Mouse (Mus musculus) liver, embryonic 14.5 days (tissue): ENCODE results near the gene Phpt1. TPM values are rescaled to one million over a fixed set of nuclear protein-coding genes. Genes with fewer than 3 reads are reported as not detected.

Source experiments
- ATAC-seq: fragments of 200-750 bp; cut with Nextera tagmentation; 2 replicates; pipeline ENCODE4 v1.8.0; 2017; ENCODE audit warnings: moderate number of reproducible peaks, mild to moderate bottlenecking, moderate library complexity; ENCODE audit not compliant: insufficient read depth
- DNase-seq, 3 experiments: peaks; one replicate each; pipeline ENCODE4 v3.0.0-alpha.2; 2012 to 2013; ENCODE audit warnings: low read depth in 3 of 3, low spot score in 3 of 3
- H3K27ac ChIP-seq: fragments of 300-500 bp; sonication (generic); 2 replicates; pipeline ENCODE4 v1.5.1; 2014; ENCODE audit warnings: moderate library complexity, mild to moderate bottlenecking, control low read depth, inconsistent platforms
- H3K27me3 ChIP-seq: fragments of 300-500 bp; sonication (generic); 2 replicates; pipeline ENCODE4 v1.6.1; 2014; ENCODE audit warnings: mild to moderate bottlenecking, low read length, moderate library complexity; ENCODE audit not compliant: control insufficient read depth, insufficient read depth
- H3K36me3 ChIP-seq: fragments of 300-500 bp; sonication (generic); replicated peaks from 2 replicates; pipeline ENCODE4 v1.6.1; 2014; ENCODE audit warnings: low read depth; ENCODE audit not compliant: control insufficient read depth, insufficient read depth
- H3K4me1 ChIP-seq, 2 experiments: fragments of 200-500 bp in 1 of 2; fragments of 300-500 bp in 1 of 2; sonication (generic) in 1 of 2; replicated peaks; 2 replicates each; pipeline ENCODE4 v1.6.1; 2012 to 2014; ENCODE audit warnings: antibody characterized with exemption in 1 of 2, inconsistent platforms in 1 of 2, low read length in 1 of 2; ENCODE audit not compliant: control insufficient read depth in 2 of 2, insufficient read depth in 2 of 2
- H3K4me2 ChIP-seq: fragments of 300-500 bp; sonication (generic); 2 replicates; pipeline ENCODE4 v1.6.1; 2014; ENCODE audit warnings: low read depth, mild to moderate bottlenecking, control low read depth, moderate library complexity
- H3K4me3 ChIP-seq, 2 experiments: fragments of 200-500 bp in 1 of 2; fragments of 300-500 bp in 1 of 2; sonication (generic) in 1 of 2; 2 replicates each; pipeline ENCODE4 v1.5.1; 2012 to 2014; ENCODE audit warnings: low read depth in 2 of 2, low read length in 2 of 2, mild to moderate bottlenecking in 2 of 2, control low read depth in 1 of 2, inconsistent platforms in 1 of 2, moderate library complexity in 1 of 2; ENCODE audit not compliant: insufficient read depth in 1 of 2
- H3K9ac ChIP-seq: fragments of 300-500 bp; sonication (generic); replicated peaks from 2 replicates; pipeline ENCODE4 v1.6.1; 2014; ENCODE audit warnings: mild to moderate bottlenecking, control low read depth, moderate library complexity
- H3K9me3 ChIP-seq: fragments of 300-500 bp; sonication (generic); 2 replicates; pipeline ENCODE4 v1.6.1; 2016; ENCODE audit warnings: low read length, mixed read lengths; ENCODE audit not compliant: control insufficient read depth
- CTCF ChIP-seq: IDR thresholded peaks from 2 replicates; pipeline ENCODE4 v1.5.1; 2016; ENCODE audit warnings: antibody characterized with exemption, low read depth, control low read depth
- EP300 ChIP-seq: IDR thresholded peaks from 2 replicates; pipeline ENCODE4 v1.6.1; 2016; ENCODE audit warnings: antibody characterized with exemption, low read depth
- WGBS: fragments of 180-500 bp; shearing (Covaris S2); extraction: QIAGEN DNeasy Blood & Tissue Kit; methylation state at CpG from one replicate; pipeline ENCODE4 v1.1.7; 2014; ENCODE audit not compliant: insufficient replicate concordance; 5-methylcytosine and 5-hydroxymethylcytosine counted together
- polyA plus RNA-seq, 2 experiments: library from polyadenylated mRNA; depleted of rRNA in 1 of 2; stranded (reverse) in 1 of 2; unstranded in 1 of 2; fragments of >200 nt; fragmentation: Nextera tagmentation in 1 of 2; extraction: Ambion mirVana in 1 of 2; gene quantifications; 2 replicates each; pipeline versions ENCODE4 v1.2.1 to v1.2.3; 2012 to 2014

Phpt1 gene
- polyA plus RNA-seq, 2 experiments: 31.4 to 44.9 TPM

DNA sequence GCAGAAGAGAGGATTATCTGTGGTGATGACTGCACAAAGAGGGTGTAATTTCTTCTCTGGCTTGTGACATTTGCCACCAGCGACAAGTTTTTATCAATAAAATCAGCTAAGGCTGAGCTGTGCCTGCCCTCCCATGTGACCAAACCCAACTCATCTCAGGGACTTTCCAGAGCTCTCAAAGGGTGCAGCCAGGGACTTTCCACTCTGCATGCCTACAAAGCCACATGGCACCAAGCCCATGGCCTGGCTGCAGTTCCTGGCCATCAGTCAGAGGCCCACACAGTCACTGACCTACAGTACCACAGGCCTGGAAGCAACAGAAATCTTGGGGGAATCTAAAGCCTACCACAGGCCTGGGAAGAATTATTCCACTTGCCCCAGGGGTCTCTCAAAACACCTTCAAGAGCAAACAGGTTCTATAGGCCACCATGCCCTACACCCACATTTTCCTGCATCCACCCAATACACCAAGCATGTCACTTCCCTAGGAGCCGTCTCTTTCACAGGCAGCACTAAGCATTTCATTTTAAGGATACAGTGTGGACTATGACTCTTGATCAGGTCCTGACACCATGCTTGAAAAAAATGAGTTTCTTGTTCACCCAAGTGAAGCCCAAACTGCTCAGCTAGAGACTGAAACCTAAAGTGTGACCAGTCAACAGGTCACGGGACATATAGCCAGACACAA is 40.7 kb downstream of the Phpt1 start:
- H3K27me3 ChIP-seq: no peaks in the 10 kb centered on the region
- H3K4me3 ChIP-seq: no peak overlapping the region
- ATAC-seq: no peak
- no peaks in the 10 kb centered on the region for H3K9me3 ChIP-seq
- H3K36me3 ChIP-seq: peaks cover 24% of the 10 kb centered on the region
- no peak overlapping the region for H3K9ac ChIP-seq
- no peak overlapping the region for H3K27ac ChIP-seq
- whole genome bisulfite sequencing: 61% methylated on average over 3 of the region's 3 CpGs
- TF ChIP-seq CTCF (no peak), EP300 (no peak)
- H3K4me2 ChIP-seq: no peak overlapping the region
- 0 out of 4 replicates have a peak, but pooled peaks cover 0 to 2% of the 10 kb centered on the region in 2 experiments for H3K4me1 ChIP-seq
- peak in 1 of 3 experiments; percentile 48 for DNase-seq

GRCm38 (mm10) chr2:25533707-25534106 is 41.3 kb downstream of the Phpt1 start:
- 93% methylated on average over 2 of the region's 2 CpGs for WGBS
- no peak for TF ChIP-seq CTCF
- no peak for TF ChIP-seq EP300
- Histone ChIP-seq H3K27ac (no peak overlapping the region), H3K9ac (no peak overlapping the region), H3K36me3 (peaks cover 30% of the 10 kb centered on the region), H3K4me3 (no peak overlapping the region), H3K4me1 (0 out of 4 replicates have a peak, but pooled peaks cover 0 to 2% of the 10 kb centered on the region in 2 experiments), H3K27me3 (no peaks in the 10 kb centered on the region), H3K4me2 (no peak overlapping the region), H3K9me3 (no peaks in the 10 kb centered on the region)
- DNase-seq: no peak
- ATAC-seq: no peak

DNA sequence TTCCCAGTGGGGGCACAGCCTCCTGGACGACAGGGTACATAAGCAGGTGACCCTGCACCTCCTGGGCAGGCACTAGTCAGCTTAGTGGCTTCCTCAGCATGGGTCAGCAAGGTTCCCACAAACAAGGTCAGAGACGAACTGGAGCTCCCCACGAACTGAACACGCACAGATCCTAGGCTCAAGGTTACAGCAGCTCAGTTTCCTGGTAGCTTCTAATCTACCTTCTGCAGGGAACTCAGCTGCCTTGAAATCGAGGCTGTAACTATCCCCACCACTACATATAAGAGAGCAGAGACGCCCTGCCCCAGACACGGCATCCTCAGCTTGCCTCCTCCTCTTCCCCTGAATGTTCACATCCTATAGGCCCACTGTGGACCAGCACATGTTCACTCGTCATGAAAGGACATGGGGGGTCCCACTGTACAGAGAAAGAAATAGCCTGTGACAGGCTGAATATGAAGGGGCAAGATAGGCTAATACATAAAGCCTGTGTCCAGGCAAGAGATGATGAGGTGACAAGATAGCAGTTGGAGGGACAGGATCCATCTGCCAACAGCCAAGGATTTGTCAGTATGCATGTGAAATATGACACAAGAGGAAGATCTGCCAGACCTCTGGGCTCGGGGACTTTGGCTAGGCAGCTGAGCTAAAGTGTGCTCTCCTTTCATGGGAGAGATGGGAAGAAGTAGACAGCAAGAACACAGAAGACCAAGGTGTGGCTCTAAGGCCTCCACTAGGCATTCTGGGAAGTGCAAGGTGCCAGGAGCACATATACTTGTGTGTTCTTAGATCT is 48.3 kb downstream of the Phpt1 start:
- no peak overlapping the region for H3K4me3 ChIP-seq
- H3K4me2 ChIP-seq: no peak overlapping the region
- no peaks in the 10 kb centered on the region for H3K9me3 ChIP-seq
- ATAC-seq: no peak
- no peak overlapping the region for H3K27ac ChIP-seq
- H3K36me3 ChIP-seq: peaks cover 68% of the 10 kb centered on the region
- no peak overlapping the region for H3K9ac ChIP-seq
- no peaks in the 10 kb centered on the region for H3K27me3 ChIP-seq
- TF ChIP-seq CTCF (no peak), EP300 (no peak)
- H3K4me1 ChIP-seq: no peaks in the 10 kb centered on the region
- no peak for DNase-seq
- WGBS: 73% methylated on average over 9 of the region's 9 CpGs

Other genes with a start within 250 kb of the Phpt1 start
Only the 30 nearest of the 34 such genes appear.
- gene Uap1l1, start 209.5 kb downstream of the Phpt1 start, polyA plus RNA-seq (2012; rRNA removed): 2.9 and 3.8 TPM in 2 replicates
- 9.3 and 14.1 TPM in 2 replicates for gene Uap1l1, start 209.5 kb downstream of the Phpt1 start, polyA plus RNA-seq (2014; fragmentation: Nextera tagmentation; extraction: Ambion mirVana)
- 20.1 and 21.5 TPM in 2 replicates for gene Sapcd2, start 202.9 kb downstream of the Phpt1 start, polyA plus RNA-seq (2012; rRNA removed)
- 17.9 and 20.5 TPM in 2 replicates for gene Sapcd2, start 202.9 kb downstream of the Phpt1 start, polyA plus RNA-seq (2014; fragmentation: Nextera tagmentation; extraction: Ambion mirVana)
- gene Entpd2, start 179.3 kb downstream of the Phpt1 start, polyA plus RNA-seq (2012; rRNA removed): 0.18 and 0.30 TPM in 2 replicates
- gene Entpd2, start 179.3 kb downstream of the Phpt1 start, polyA plus RNA-seq (2014; fragmentation: Nextera tagmentation; extraction: Ambion mirVana): 0.23 TPM in 1 of 2 replicates, not detected in the other
- 3.4 and 3.9 TPM in 2 replicates for gene Npdc1, start 175.9 kb downstream of the Phpt1 start, polyA plus RNA-seq (2012; rRNA removed)
- gene Npdc1, start 175.9 kb downstream of the Phpt1 start, polyA plus RNA-seq (2014; fragmentation: Nextera tagmentation; extraction: Ambion mirVana): 2.4 and 2.7 TPM in 2 replicates
- gene Fut7, start 152.0 kb downstream of the Phpt1 start, polyA plus RNA-seq (2012; rRNA removed): 0.55 and 0.58 TPM in 2 replicates
- gene Fut7, start 152.0 kb downstream of the Phpt1 start, polyA plus RNA-seq (2014; fragmentation: Nextera tagmentation; extraction: Ambion mirVana): 0.34 and 0.90 TPM in 2 replicates
- 2.4 and 2.5 TPM in 2 replicates for gene Abca2, start 146.5 kb downstream of the Phpt1 start, polyA plus RNA-seq (2012; rRNA removed)
- 0.91 and 1.1 TPM in 2 replicates for gene Abca2, start 146.5 kb downstream of the Phpt1 start, polyA plus RNA-seq (2014; fragmentation: Nextera tagmentation; extraction: Ambion mirVana)
- 0.08 and 0.32 TPM in 2 replicates for gene Clic3, start 118.4 kb downstream of the Phpt1 start, polyA plus RNA-seq (2012; rRNA removed)
- gene Clic3, start 118.4 kb downstream of the Phpt1 start, polyA plus RNA-seq (2014; fragmentation: Nextera tagmentation; extraction: Ambion mirVana): 0.18 and 0.27 TPM in 2 replicates
- gene Paxx, start 114.1 kb downstream of the Phpt1 start, polyA plus RNA-seq (2012; rRNA removed): 7.9 and 9.2 TPM in 2 replicates
- 6.3 and 7.3 TPM in 2 replicates for gene Paxx, start 114.1 kb downstream of the Phpt1 start, polyA plus RNA-seq (2014; fragmentation: Nextera tagmentation; extraction: Ambion mirVana)
- 0.47 and 0.96 TPM in 2 replicates for gene Ptgds, start 105.2 kb downstream of the Phpt1 start, polyA plus RNA-seq (2012; rRNA removed)
- gene Ptgds, start 105.2 kb downstream of the Phpt1 start, polyA plus RNA-seq (2014; fragmentation: Nextera tagmentation; extraction: Ambion mirVana): 0.17 TPM in 1 of 2 replicates, not detected in the other
- gene Lcn12, start 81.3 kb downstream of the Phpt1 start, polyA plus RNA-seq (2012; rRNA removed): not detected in 2 replicates
- not detected in 2 replicates for gene Lcn12, start 81.3 kb downstream of the Phpt1 start, polyA plus RNA-seq (2014; fragmentation: Nextera tagmentation; extraction: Ambion mirVana)
- 6.2 and 8.1 TPM in 2 replicates for gene Fbxw5, start 74.5 kb downstream of the Phpt1 start, polyA plus RNA-seq (2012; rRNA removed)
- 18.3 and 20.4 TPM in 2 replicates for gene Fbxw5, start 74.5 kb downstream of the Phpt1 start, polyA plus RNA-seq (2014; fragmentation: Nextera tagmentation; extraction: Ambion mirVana)
- gene C8g, start 73.5 kb downstream of the Phpt1 start, polyA plus RNA-seq (2012; rRNA removed): 26.7 and 31.2 TPM in 2 replicates
- gene C8g, start 73.5 kb downstream of the Phpt1 start, polyA plus RNA-seq (2014; fragmentation: Nextera tagmentation; extraction: Ambion mirVana): 53.1 and 57.9 TPM in 2 replicates
- gene Traf2, start 28.3 kb downstream of the Phpt1 start, polyA plus RNA-seq (2012; rRNA removed): 5.2 and 5.9 TPM in 2 replicates
- gene Traf2, start 28.3 kb downstream of the Phpt1 start, polyA plus RNA-seq (2014; fragmentation: Nextera tagmentation; extraction: Ambion mirVana): 12.3 and 14.4 TPM in 2 replicates
- 86.5 and 104 TPM in 2 replicates for gene Edf1, start 17.4 kb downstream of the Phpt1 start, polyA plus RNA-seq (2012; rRNA removed)
- 192 and 203 TPM in 2 replicates for gene Edf1, start 17.4 kb downstream of the Phpt1 start, polyA plus RNA-seq (2014; fragmentation: Nextera tagmentation; extraction: Ambion mirVana)
- 1.6 and 9.7 TPM in 2 replicates for gene Mamdc4, start 379 bp downstream of the Phpt1 start, polyA plus RNA-seq (2012; rRNA removed)
- 0.18 and 0.25 TPM in 2 replicates for gene Mamdc4, start 379 bp downstream of the Phpt1 start, polyA plus RNA-seq (2014; fragmentation: Nextera tagmentation; extraction: Ambion mirVana)
- gene Ajm1, start 6.5 kb upstream of the Phpt1 start, polyA plus RNA-seq (2012; rRNA removed): 0.07 and 0.11 TPM in 2 replicates
- gene Ajm1, start 6.5 kb upstream of the Phpt1 start, polyA plus RNA-seq (2014; fragmentation: Nextera tagmentation; extraction: Ambion mirVana): not detected in 2 replicates
- gene Rabl6, start 33.3 kb upstream of the Phpt1 start, polyA plus RNA-seq (2012; rRNA removed): 19.0 and 21.5 TPM in 2 replicates
- 18.6 and 19.7 TPM in 2 replicates for gene Rabl6, start 33.3 kb upstream of the Phpt1 start, polyA plus RNA-seq (2014; fragmentation: Nextera tagmentation; extraction: Ambion mirVana)
- not detected in 2 replicates for gene Ccdc183, start 42.5 kb upstream of the Phpt1 start, polyA plus RNA-seq (2012; rRNA removed)
- gene Ccdc183, start 42.5 kb upstream of the Phpt1 start, polyA plus RNA-seq (2014; fragmentation: Nextera tagmentation; extraction: Ambion mirVana): 0.08 TPM in 1 of 2 replicates, not detected in the other
- 5.9 and 9.8 TPM in 2 replicates for gene Tmem141, start 46.8 kb upstream of the Phpt1 start, polyA plus RNA-seq (2012; rRNA removed)
- gene Tmem141, start 46.8 kb upstream of the Phpt1 start, polyA plus RNA-seq (2014; fragmentation: Nextera tagmentation; extraction: Ambion mirVana): 9.3 and 9.4 TPM in 2 replicates
- 23.4 and 27.6 TPM in 2 replicates for gene Fcna, start 52.8 kb upstream of the Phpt1 start, polyA plus RNA-seq (2012; rRNA removed)
- 41.5 and 47.1 TPM in 2 replicates for gene Fcna, start 52.8 kb upstream of the Phpt1 start, polyA plus RNA-seq (2014; fragmentation: Nextera tagmentation; extraction: Ambion mirVana)
- gene Lcn8, start 77.9 kb upstream of the Phpt1 start, polyA plus RNA-seq (2012; rRNA removed): not detected in 2 replicates
- not detected in 2 replicates for gene Lcn8, start 77.9 kb upstream of the Phpt1 start, polyA plus RNA-seq (2014; fragmentation: Nextera tagmentation; extraction: Ambion mirVana)
- not detected in 2 replicates for gene Lcn5, start 82.7 kb upstream of the Phpt1 start, polyA plus RNA-seq (2012; rRNA removed)
- not detected in 2 replicates for gene Lcn5, start 82.7 kb upstream of the Phpt1 start, polyA plus RNA-seq (2014; fragmentation: Nextera tagmentation; extraction: Ambion mirVana)
- gene Lcn6, start 101.6 kb upstream of the Phpt1 start, polyA plus RNA-seq (2012; rRNA removed): not detected in 2 replicates
- gene Lcn6, start 101.6 kb upstream of the Phpt1 start, polyA plus RNA-seq (2014; fragmentation: Nextera tagmentation; extraction: Ambion mirVana): not detected in 2 replicates
- not detected in 2 replicates for gene Lcn10, start 107.5 kb upstream of the Phpt1 start, polyA plus RNA-seq (2012; rRNA removed)
- gene Lcn10, start 107.5 kb upstream of the Phpt1 start, polyA plus RNA-seq (2014; fragmentation: Nextera tagmentation; extraction: Ambion mirVana): not detected in 2 replicates
- not detected in 2 replicates for gene Obp2a, start 124.8 kb upstream of the Phpt1 start, polyA plus RNA-seq (2012; rRNA removed)
- gene Obp2a, start 124.8 kb upstream of the Phpt1 start, polyA plus RNA-seq (2014; fragmentation: Nextera tagmentation; extraction: Ambion mirVana): not detected in 2 replicates
- 3.9 and 5.9 TPM in 2 replicates for gene Bmyc, start 131.5 kb upstream of the Phpt1 start, polyA plus RNA-seq (2012; rRNA removed)
- 7.3 and 7.4 TPM in 2 replicates for gene Bmyc, start 131.5 kb upstream of the Phpt1 start, polyA plus RNA-seq (2014; fragmentation: Nextera tagmentation; extraction: Ambion mirVana)
- not detected in 2 replicates for gene Obp2b, start 161.8 kb upstream of the Phpt1 start, polyA plus RNA-seq (2012; rRNA removed)
- gene Obp2b, start 161.8 kb upstream of the Phpt1 start, polyA plus RNA-seq (2014; fragmentation: Nextera tagmentation; extraction: Ambion mirVana): not detected in 2 replicates
- not detected in 2 replicates for gene Lcn3, start 190.3 kb upstream of the Phpt1 start, polyA plus RNA-seq (2012; rRNA removed)
- gene Lcn3, start 190.3 kb upstream of the Phpt1 start, polyA plus RNA-seq (2014; fragmentation: Nextera tagmentation; extraction: Ambion mirVana): not detected in 2 replicates
- gene Lcn11, start 201.8 kb upstream of the Phpt1 start, polyA plus RNA-seq (2012; rRNA removed): not detected in 2 replicates
- not detected in 2 replicates for gene Lcn11, start 201.8 kb upstream of the Phpt1 start, polyA plus RNA-seq (2014; fragmentation: Nextera tagmentation; extraction: Ambion mirVana)
- gene Gm13539, start 207.0 kb upstream of the Phpt1 start, polyA plus RNA-seq (2012; rRNA removed): not detected in 2 replicates
- not detected in 2 replicates for gene Gm13539, start 207.0 kb upstream of the Phpt1 start, polyA plus RNA-seq (2014; fragmentation: Nextera tagmentation; extraction: Ambion mirVana)